Mouse (Mus musculus) retina, embryonic 14.5 days (tissue): ENCODE results near the gene Cyb5d1.
"Not testable (repeated sequence)": the region's sequence is repeated elsewhere in the genome, so short reads cannot be mapped to it uniquely, and the experiment has no call there.

Source experiments
- DNase-seq: peaks from one replicate; pipeline ENCODE4 v3.0.0-alpha.2; 2015; ENCODE audit warnings: low spot score

Gene Cyb5d1

GRCm38 (mm10) chr11:69403691-69404594 is 8.5 kb upstream of the Cyb5d1 start:
- DNase-seq: no peak

- no peak for DNase-seq
Measured at GRCm38 (mm10) chr11:69401987-69402386, 6.6 kb upstream of the Cyb5d1 start.

GRCm38 (mm10) chr11:69401210-69401637 is 5.8 kb upstream of the Cyb5d1 start:
- peak; percentile 95 for DNase-seq

DNA sequence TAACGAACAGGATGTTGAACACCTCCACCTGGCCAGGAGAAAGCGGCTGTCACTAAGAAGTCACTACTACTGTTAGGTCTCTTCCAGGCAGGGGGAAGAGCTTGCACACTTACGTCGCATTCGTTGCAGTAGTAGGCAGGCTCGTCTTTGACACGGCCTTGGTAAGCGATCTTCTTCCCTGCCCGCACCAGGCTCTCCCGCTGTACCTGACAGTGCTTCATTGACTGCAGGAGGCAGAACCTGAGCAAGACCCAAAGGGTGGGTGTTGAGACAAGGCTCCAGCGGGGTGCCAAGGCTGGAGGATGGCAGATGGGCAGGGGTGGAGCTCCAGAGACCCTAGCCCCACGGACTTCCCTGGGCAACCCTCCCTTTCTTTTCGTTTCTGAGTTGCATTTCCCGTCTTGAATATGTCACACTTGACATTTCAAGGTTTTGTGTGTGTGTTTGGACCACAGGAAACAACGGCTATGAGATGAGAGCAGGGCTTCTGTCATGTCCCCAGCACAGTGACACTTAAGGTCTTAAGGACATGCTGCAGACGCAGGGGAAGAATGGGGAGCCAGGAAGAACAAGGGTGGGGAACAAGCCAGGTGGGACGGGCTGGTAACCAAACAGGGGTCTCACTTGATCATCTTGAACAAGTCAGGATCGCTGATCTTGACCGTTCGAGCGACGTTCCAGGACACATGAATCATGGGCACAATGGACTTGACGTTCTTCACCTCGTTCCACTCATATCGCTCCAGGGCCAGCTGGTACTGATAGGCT is 4.8 kb upstream of the Cyb5d1 start:
- no peak for DNase-seq

GRCm38 (mm10) chr11:69399201-69400082 is 4.0 kb upstream of the Cyb5d1 start:
- peak; percentile 27 for DNase-seq

DNA sequence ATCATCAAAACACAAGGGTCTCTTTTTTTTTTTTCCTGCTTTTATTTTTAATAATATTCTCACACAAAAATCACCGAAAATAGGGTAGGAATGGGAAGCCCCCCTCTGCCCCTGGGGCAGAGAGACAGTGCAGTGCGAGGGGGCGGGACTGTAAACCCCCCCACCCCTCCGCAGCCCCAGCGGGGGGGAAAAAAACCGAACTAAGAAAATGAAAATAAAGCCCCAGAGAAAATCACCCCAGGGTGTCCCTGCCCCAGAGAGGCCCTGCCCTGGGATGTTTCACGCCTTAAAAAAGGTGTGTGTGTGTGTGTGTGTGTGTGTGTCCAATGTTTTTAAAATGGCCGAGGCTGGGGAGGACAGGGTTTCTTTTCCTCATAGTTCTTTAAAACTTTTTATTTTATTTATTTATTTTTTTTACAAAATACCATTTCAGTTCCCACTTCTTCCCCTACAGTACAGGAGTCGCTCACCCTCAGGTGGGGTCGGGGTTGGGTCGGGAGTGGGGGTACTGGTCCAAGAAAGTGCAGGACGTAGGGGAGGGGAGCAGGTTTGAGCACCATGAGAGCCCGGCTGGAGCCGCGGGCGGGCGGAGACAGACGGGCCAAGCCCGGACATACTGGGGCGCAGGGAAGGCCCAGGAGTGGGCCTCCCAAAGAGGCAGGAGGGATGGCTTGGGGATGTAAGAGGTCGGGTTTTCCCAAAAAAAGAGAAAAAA is 3.2 kb upstream of the Cyb5d1 start:
- peak; percentile 15 for DNase-seq

DNA sequence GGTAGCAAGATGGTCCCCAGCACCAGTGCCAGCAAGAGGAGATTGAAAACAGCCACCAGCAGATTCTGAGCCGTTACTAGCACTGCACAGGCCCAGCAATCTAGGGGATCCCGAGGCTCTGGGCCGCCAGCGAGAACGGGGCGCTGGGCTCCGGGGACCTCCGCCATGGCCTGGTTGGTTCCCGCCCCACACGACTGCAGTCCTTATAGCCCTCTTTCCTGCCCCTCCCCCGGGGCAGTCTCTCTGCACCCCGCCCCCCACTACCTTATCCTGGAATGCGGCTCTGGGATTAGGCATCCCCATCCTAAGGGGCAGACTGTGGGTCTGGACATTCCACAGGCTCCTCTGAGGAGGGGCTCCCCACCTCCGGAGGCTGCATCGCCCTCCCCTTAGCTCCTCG is 2.6 kb upstream of the Cyb5d1 start, which contains the start of gene Tmem88:
Gene Tmem88 (minus strand): TSS at position 176 of the 400 bp plus-strand sequence.
- peak; percentile 27 for DNase-seq

GRCm38 (mm10) chr11:69397581-69398057 is 2.2 kb upstream of the Cyb5d1 start:
- peak; percentile 41 for DNase-seq

DNA sequence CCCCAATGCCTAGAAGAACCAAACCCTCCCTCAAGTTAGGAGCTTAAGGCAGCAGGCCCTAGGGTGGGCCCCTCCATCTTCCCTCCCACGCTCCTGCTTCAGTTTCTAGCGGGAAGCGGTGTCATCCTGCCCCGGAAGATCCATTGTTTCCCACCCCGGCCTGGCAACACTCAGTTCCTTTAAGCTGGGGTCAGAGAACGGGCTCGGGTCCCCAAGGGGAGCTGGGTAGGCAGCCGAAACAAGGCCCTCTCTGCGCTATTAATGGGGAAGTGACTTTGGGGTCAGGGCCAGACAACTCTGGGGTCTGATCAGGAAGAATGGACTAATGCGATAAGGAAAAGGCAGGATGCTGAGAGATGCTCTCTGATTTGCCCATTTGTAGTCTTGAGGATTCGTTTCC is 1.3 kb upstream of the Cyb5d1 start:
- DNase-seq: peak; percentile 20

DNA sequence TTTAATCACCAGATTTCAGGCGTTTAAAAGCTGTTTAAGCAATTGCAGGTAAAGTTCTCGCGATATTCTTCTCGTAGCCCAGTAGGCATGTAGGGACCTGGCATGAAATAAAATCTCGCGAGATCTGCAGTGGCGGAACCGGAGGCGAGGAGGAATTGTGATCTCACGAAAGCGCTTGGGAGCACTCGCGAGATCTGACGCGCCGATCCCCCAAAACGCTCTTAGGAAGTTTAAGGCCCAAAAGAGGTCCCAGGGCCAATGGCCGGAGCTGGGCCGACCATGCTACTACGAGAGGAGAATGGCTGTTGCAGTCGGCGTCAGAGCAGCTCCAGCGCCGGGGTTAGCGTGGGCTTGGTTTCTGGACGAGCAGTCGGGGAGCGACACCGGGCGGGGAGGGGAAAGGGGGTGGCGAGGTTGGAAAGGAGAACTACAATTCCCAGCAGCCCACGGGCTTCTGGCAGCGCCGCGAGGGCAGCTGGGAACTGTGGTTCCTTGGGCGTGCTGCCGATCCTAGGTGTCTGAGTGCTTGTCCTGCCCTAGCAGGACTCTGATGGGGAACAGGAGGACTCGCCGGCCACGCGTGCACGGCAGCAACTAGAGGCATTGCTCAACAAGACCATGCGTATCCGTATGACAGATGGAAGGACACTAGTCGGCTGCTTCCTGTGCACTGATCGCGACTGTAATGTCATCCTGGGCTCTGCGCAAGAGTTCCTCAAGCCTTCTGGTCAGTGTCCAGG is 373 bp upstream of the Cyb5d1 start:
- peak; percentile 100 for DNase-seq

GRCm38 (mm10) chr11:69394591-69395167 is 752 bp downstream of the Cyb5d1 start:
- DNase-seq: not testable (repeated sequence)

DNA sequence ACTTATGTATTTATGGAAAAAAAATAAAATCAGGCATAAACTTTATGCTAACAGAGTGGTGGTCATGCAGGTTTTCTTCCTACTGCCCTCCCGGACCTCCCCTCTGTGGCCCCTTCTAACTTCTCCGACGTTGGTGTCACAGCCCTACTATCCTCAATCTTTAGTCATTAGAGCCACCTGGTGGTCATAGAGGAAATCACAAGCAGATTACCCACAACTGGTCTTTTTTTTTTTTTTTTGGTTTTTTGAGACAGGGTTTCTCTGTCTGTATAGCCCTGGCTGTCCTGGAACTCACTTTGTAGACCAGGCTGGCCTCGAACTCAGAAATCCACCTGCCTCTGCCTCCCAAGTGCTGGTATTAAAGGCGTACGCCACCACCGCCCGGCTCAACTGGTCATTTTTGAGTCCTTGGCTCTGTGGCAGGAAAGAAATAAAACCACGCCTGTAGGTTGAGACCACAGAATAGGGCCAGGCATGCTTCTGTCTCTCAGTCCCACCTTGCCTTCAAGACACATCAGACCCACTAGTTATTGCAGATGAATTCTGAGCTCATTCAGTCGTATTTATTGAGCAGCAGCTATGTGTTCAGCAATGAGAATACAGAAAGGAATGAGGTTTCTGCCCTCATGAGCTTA is 4.9 kb downstream of the Cyb5d1 start:
- peak; percentile 92 for DNase-seq

DNA sequence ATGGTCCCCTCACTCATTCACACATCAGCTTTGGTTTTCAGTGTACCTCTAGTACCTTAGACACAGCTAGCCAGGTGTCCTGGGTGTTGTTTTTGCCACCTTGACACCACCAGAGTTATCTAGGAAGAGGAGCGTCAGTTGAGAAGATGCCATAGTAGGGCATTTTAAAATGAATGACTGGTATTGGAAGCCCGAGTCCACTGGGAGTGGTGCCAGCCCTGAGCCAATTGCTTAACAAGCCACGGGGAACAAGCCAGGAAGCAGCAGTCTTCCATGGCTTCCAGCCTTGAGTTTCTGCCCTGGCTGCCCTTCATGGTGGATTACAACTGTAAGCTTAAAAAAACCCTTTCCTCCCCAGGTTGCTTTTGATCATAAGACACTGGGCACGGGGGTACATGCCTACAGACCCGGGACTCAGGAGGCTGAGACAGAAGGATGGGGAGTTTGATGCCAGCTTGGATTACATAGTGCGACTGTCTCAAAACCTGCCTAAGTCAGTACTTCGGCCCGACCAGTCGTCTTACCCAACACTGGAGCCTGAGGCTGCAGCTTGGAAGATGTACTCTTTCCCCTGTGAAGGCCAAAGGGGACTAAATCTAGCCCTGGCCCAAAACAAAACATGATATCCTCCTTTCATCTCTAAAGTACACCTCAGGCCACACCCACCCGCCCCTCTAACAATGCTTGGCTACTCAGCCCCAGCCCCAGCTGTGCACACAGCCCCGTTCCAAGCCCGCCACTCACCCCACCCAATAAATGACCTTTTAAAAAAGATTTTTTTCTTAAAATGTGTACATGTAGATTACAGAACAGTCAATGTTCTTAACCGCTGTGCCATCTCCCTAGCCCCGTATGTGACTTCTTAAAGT is 5.7 kb downstream of the Cyb5d1 start:
- no peak for DNase-seq

DNA sequence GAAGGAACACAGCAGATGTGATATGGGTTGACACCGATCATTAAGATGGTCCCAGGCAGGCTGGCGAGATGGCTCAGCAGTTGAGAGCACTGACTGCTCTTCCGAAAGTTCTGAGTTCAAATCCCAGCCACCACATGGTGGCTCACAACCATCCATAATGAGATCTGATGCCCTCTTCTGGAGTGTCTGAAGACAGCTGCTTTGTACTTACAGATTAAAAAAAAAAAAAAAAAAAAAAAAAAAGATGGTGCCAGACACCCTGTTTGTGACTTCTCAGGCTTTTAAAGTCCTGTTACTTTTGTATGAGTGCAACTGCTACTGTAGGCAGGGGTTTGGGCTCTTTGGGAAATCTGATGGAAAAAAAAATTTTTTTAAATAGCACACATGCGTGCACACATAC is 6.8 kb downstream of the Cyb5d1 start:
- DNase-seq: no peak

GRCm38 (mm10) chr11:69386758-69387157 is 8.7 kb downstream of the Cyb5d1 start:
- DNase-seq: no peak

- no peak for DNase-seq
Measured at GRCm38 (mm10) chr11:69384979-69385378, 10.5 kb downstream of the Cyb5d1 start.

DNA sequence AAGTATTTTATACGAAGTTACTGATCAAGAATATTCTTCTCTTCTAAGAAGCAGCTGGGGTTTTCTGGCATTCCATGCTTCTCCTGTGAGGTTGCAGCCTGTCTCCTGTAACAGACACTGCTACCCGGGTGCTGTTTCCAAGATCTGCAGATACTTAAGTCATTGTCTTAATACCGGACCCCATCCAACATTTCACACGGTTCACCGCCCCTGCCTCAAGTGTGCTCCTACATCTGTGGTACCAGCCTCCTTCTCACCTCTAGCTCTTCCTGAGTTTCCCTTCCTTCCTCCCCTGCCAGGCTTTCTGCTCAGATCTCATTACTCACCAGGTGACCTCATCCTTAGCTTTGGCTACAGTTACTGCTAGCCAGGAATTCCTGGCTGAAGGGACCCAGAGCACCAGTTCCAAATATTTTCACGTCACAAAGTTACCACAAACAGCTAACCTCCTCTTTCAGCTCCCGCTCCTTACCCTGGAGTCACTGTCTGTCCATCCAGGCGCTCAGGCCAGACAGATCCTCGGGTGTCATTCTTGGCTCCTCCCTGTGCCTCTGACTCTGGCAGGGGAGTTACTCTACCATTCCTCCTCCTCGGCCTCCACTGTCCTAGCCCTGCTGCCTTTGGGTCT is 12.8 kb downstream of the Cyb5d1 start:
- no peak for DNase-seq

DNA sequence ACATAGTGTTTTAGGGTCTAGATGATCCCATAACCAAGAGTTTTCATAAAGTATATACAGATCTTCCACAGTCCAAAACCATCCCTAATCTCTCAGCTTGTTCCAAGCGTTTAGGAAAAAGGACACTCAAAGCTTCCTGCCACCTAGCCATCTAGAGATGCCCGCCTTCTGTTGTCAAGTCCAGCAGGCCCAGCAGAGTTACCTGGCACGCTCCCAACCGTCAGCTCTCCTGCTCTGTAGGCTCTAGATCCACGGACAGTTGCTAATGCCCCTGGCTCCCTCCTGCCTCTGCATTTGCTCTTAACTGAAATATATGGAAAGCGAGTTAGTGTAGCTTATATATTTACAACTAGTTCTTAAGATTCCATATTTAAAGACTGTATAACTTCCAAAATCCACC is 14.1 kb downstream of the Cyb5d1 start:
- no peak for DNase-seq
